In genomic region chr5:75143092-75143491, GRCm38 (mm10) we compare ENCODE assay signal across 8 mouse cellular contexts. TPM values are rescaled to one million over a fixed set of nuclear protein-coding genes. Genes with fewer than 3 reads are reported as not detected.
DNase-seq lines count a peak whose midpoint lies in the region; ATAC-seq and TF ChIP-seq lines count a peak whose summit lies in the region.

No protein-coding gene starts in this region.

- no peaks in the 10 kb centered on the region for H3K36me3 ChIP-seq in embryonic facial prominence, embryonic 13.5 days

- intact Hi-C loops in heart, postnatal 14 days (cut with DNase I) = loop anchor here (1.0 to 2.0 kb wide), 3 partner anchors 182 to 346 kb away; no protein-coding TSS in a partner anchor

- H3K4me2 ChIP-seq in embryonic facial prominence, embryonic 13.5 days = peak overlapping the region; percentile 61

- peak overlapping the region; percentile 58 for H3K9ac ChIP-seq in embryonic facial prominence, embryonic 13.5 days

- H3K27me3 ChIP-seq in cerebellum, adult 2 months (ENCODE audit: control insufficient read depth, insufficient read depth, low read length) = no peaks in the 10 kb centered on the region; the same call in 1 of the 2 replicates
- H3K27me3 ChIP-seq in embryonic facial prominence, embryonic 13.5 days = peaks cover 18% of the 10 kb centered on the region

- no peak overlapping the region for H3K27ac ChIP-seq in cerebellum, adult 2 months (ENCODE audit: insufficient read depth, low read length)
- H3K27ac ChIP-seq in embryonic facial prominence, embryonic 13.5 days = no peak overlapping the region
- H3K27ac ChIP-seq in layer of hippocampus, adult 2 months = no peak overlapping the region

- peak overlapping the region; percentile 50 for H3K4me3 ChIP-seq in cerebellum, adult 2 months (replicated peaks; ENCODE audit: insufficient read depth, low read depth, low read length)
- H3K4me3 ChIP-seq in embryonic facial prominence, embryonic 13.5 days = peak overlapping the region; percentile 34
- H3K4me3 ChIP-seq in layer of hippocampus, adult 2 months = peak overlapping the region; percentile 39

- no peak for TF ChIP-seq POLR2A in cerebellum, adult 2 months (IDR thresholded peaks at IDR 0.05; ENCODE audit: borderline replicate concordance, insufficient read depth, low read length)

- peak; percentile 54 to 55 for DNase-seq in cerebellum, adult 2 months
- DNase-seq in cerebellum, adult 11-12 months = no peak
- peak; percentile 76 for DNase-seq in ZHBTc4 (ENCODE audit: low read depth, low spot score)
- DNase-seq in heart, postnatal 14 days = peak; percentile 60 to 82
- peak in 1 of 2 experiments; percentile 74 for DNase-seq in layer of hippocampus, adult 2 months (ENCODE audit: low spot score in 2 of 2)
- DNase-seq in lung, postnatal 14 days = peak; percentile 82
- DNase-seq in retina, postnatal 7 days (ENCODE audit: low read depth, low spot score) = peak; percentile 63

- no peak; the same call in 1 of the 2 replicates for ATAC-seq in embryonic facial prominence, embryonic 13.5 days (ENCODE audit: insufficient number of reproducible peaks, insufficient read depth, low FRiP score, low TSS enrichment, low read depth)

- no peaks in the 10 kb centered on the region for H3K9me3 ChIP-seq in embryonic facial prominence, embryonic 13.5 days

- peak; percentile 63 for TF ChIP-seq CTCF in cerebellum, adult 2 months (IDR thresholded peaks at IDR 0.05; ENCODE audit: borderline replicate concordance, insufficient read depth, low read depth, low read length)
- TF ChIP-seq CTCF in layer of hippocampus, adult 2 months (conservative IDR thresholded peaks at IDR 0.05) = peak; percentile 77

- 4% methylated on average over 14 of the region's 14 CpGs for WGBS in cerebellum, adult 2 months
- 4% methylated on average over 14 of the region's 14 CpGs for WGBS in embryonic facial prominence, embryonic 13.5 days

- peaks cover 3% of the 10 kb centered on the region for H3K4me1 ChIP-seq in cerebellum, adult 2 months (ENCODE audit: control insufficient read depth, insufficient read depth, low read length)
- peaks cover 17% of the 10 kb centered on the region for H3K4me1 ChIP-seq in embryonic facial prominence, embryonic 13.5 days

RNA-seq across cellular contexts. Expression of gene Pdgfra, which starts 9.0 kb away (rescaled TPM):
- polyA plus RNA-seq in cerebellum, adult 2 months (2012; rRNA removed) = 8.6 and 9.0 TPM in 2 replicates
- polyA plus RNA-seq in embryonic facial prominence, embryonic 13.5 days (2015; fragmentation: Nextera tagmentation; extraction: Ambion mirVana) = 78.8 and 96.8 TPM in 2 replicates
- total RNA-seq in heart, postnatal 14 days (2021) = 10 to 100 TPM; 35.3 to 44.0 TPM
- total RNA-seq in layer of hippocampus, adult 2 months (2021) = 10 to 100 TPM; 40.4 to 40.5 TPM
